Mouse (Mus musculus) thymus, adult 2 months (tissue): ENCODE results near the gene Gm34302.

Source experiments
- CTCF ChIP-seq: fragments of 200-500 bp; IDR thresholded peaks from 2 replicates; pipeline ENCODE4 v1.5.1; 2012; ENCODE audit warnings: mild to moderate bottlenecking, control low read depth, low read length, moderate library complexity, borderline replicate concordance; ENCODE audit not compliant: control insufficient read depth, poor library complexity, insufficient read depth; ENCODE audit errors: extremely low read depth
- POLR2A ChIP-seq: fragments of 200-500 bp; IDR thresholded peaks from 2 replicates; pipeline ENCODE4 v1.6.1; 2012; ENCODE audit warnings: mild to moderate bottlenecking, low read length, control low read depth, moderate library complexity; ENCODE audit not compliant: control insufficient read depth, poor library complexity, insufficient read depth; ENCODE audit errors: extremely low read depth

DNA sequence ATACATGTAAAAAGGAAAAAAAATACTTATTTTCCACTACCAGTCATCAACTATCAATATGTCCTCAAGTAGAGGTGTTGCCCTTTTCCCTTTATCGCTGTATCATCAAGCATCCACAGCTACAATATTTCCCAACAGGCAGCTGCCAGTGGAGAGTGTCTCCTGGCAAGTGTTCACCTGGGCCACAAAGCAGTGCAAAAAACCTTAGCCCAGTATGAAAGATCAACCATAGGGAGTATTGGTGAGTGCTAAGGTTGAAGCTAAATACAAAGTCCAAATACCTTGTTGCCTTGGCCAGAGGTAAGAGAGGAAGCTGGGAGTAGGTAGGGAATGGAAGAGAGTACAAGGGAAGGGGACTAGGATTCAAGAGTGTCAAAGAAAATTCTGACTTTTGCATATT, 34.0 kb upstream of the Gm34302 start:
- TF ChIP-seq POLR2A: no peak
- no peak for TF ChIP-seq CTCF
